ENCODE assay signal across 8 mouse cellular contexts in genomic region chr7:112226446-112227265, GRCm38 (mm10). TPM values are rescaled to one million over a fixed set of nuclear protein-coding genes. Genes with fewer than 3 reads are reported as not detected.
DNase-seq lines count a peak whose midpoint lies in the region.

No protein-coding gene starts in this region.

- peak overlapping the region; percentile 91 for H3K4me3 ChIP-seq in heart, embryonic 10.5 days

- H3K36me3 ChIP-seq in heart, embryonic 10.5 days, result peaks cover 31% of the 10 kb centered on the region

- H3K27ac ChIP-seq in heart, embryonic 10.5 days, result peak overlapping the region; percentile 93

- H3K9me3 ChIP-seq in heart, embryonic 10.5 days, result no peaks in the 10 kb centered on the region

- WGBS in heart, embryonic 10.5 days, result 3% methylated on average over 24 of the region's 24 CpGs

- peaks cover 85% of the 10 kb centered on the region for H3K4me1 ChIP-seq in heart, embryonic 10.5 days

- DNase-seq in adrenal gland, postnatal 10 days, result peak; percentile 53
- DNase-seq in adrenal gland, postnatal 25 days, result no peak
- peak; percentile 28 for DNase-seq in ZHBTc4 (ENCODE audit: low read depth, low spot score)
- no peak for DNase-seq in heart, embryonic 10.5 days (ENCODE audit: low spot score)
- peak; percentile 39 for DNase-seq in kidney, postnatal 14 days
- DNase-seq in mesoderm, embryonic 11.5 days (ENCODE audit: low read depth, low spot score), result peak; percentile 53
- no peak for DNase-seq in frontal cortex, adult 2 months (ENCODE audit: extremely low spot score in 1 of 2, low spot score in 1 of 2)
- no peak for DNase-seq in left cerebral cortex, adult 9 months (ENCODE audit: low spot score in 2 of 2)

- no peaks in the 10 kb centered on the region; the same call in 1 of the 2 replicates for H3K27me3 ChIP-seq in heart, embryonic 10.5 days (ENCODE audit: insufficient read depth, poor library complexity, severe bottlenecking)

RNA-seq across cellular contexts. Expression of gene Mical2, which starts 1.0 kb away (rescaled TPM):
- 10 to 100 TPM; 17.4 to 22.7 TPM for total RNA-seq in adrenal gland, postnatal 10 days (2021)
- 12.3 and 13.9 TPM in 2 replicates for total RNA-seq in adrenal gland, postnatal 25 days (2021)
- polyA plus RNA-seq in heart, embryonic 10.5 days (2016; fragmentation: Nextera tagmentation; extraction: Ambion mirVana), result 77.8 and 153 TPM in 2 replicates
- 229 and 253 TPM in 2 replicates for polyA plus RNA-seq in frontal cortex, adult 2 months (2012; rRNA removed)

Comparison
In these comparisons a context has a peak if more than half of its experiments do, and no peak if none do; other contexts are left out.
1. DNase-seq: peak in adrenal gland, postnatal 10 days (single experiment), ZHBTc4 (single experiment), kidney, postnatal 14 days (single experiment) and mesoderm, embryonic 11.5 days (single experiment); none in adrenal gland, postnatal 25 days (single experiment), heart, embryonic 10.5 days (single experiment), frontal cortex, adult 2 months (0 of 2) and left cerebral cortex, adult 9 months (0 of 2).